Mouse (Mus musculus) hindlimb bud, embryonic 11.5 days (tissue): ENCODE results near the gene Rasgrp2.

Source experiments
- DNase-seq: peaks from one replicate; pipeline ENCODE4 v3.0.0-alpha.2; 2012; ENCODE audit warnings: low read depth, low spot score; ENCODE audit errors: extremely low spot score

Gene Rasgrp2

GRCm38 (mm10) chr19:6399285-6400095, at the start of gene Rasgrp2:
Gene Rasgrp2, plus strand, starts transcription at chr19:6399340.
- DNase-seq, result no peak

GRCm38 (mm10) chr19:6351431-6352106, 47.6 kb upstream of the Rasgrp2 start:
- DNase-seq, result no peak

- DNase-seq, result no peak
Measured at GRCm38 (mm10) chr19:6352107-6352505, 47.0 kb upstream of the Rasgrp2 start.

- DNase-seq, result no peak
Measured at GRCm38 (mm10) chr19:6354030-6354429, 45.1 kb upstream of the Rasgrp2 start.

GRCm38 (mm10) chr19:6361291-6361690, 37.8 kb upstream of the Rasgrp2 start:
- no peak for DNase-seq

GRCm38 (mm10) chr19:6363091-6363410, 36.1 kb upstream of the Rasgrp2 start:
- no peak for DNase-seq

- DNase-seq, result peak; percentile 98
Measured at GRCm38 (mm10) chr19:6363411-6364240, 35.5 kb upstream of the Rasgrp2 start, which contains the start of gene Sf1. Gene Sf1, plus strand, starts transcription at chr19:6363690.

GRCm38 (mm10) chr19:6364317-6364725, 34.8 kb upstream of the Rasgrp2 start:
- no peak for DNase-seq

- no peak for DNase-seq
Measured at GRCm38 (mm10) chr19:6364842-6365241, 34.3 kb upstream of the Rasgrp2 start.

GRCm38 (mm10) chr19:6370175-6370574, 29.0 kb upstream of the Rasgrp2 start:
- no peak for DNase-seq

GRCm38 (mm10) chr19:6372433-6372832, 26.7 kb upstream of the Rasgrp2 start:
- no peak for DNase-seq

GRCm38 (mm10) chr19:6373539-6374400, 25.4 kb upstream of the Rasgrp2 start:
- DNase-seq, result no peak

- DNase-seq, result no peak
Measured at GRCm38 (mm10) chr19:6374571-6374970, 24.6 kb upstream of the Rasgrp2 start.

- no peak for DNase-seq
Measured at GRCm38 (mm10) chr19:6375423-6376254, 23.5 kb upstream of the Rasgrp2 start.

- no peak for DNase-seq
Measured at GRCm38 (mm10) chr19:6376255-6376564, 22.9 kb upstream of the Rasgrp2 start.

- no peak for DNase-seq
Measured at GRCm38 (mm10) chr19:6376643-6377042, 22.5 kb upstream of the Rasgrp2 start.

- no peak for DNase-seq
Measured at GRCm38 (mm10) chr19:6377327-6378040, 21.7 kb upstream of the Rasgrp2 start.

- no peak for DNase-seq
Measured at GRCm38 (mm10) chr19:6380411-6381166, 18.6 kb upstream of the Rasgrp2 start.

GRCm38 (mm10) chr19:6381238-6381637, 17.9 kb upstream of the Rasgrp2 start:
- no peak for DNase-seq
